Mouse (Mus musculus): ENCODE results near the gene Itgax.
"Not testable (repeated sequence)": the region's sequence is repeated elsewhere in the genome, so short reads cannot be mapped to it uniquely, and the experiment has no call there.

Gene Itgax

DNA sequence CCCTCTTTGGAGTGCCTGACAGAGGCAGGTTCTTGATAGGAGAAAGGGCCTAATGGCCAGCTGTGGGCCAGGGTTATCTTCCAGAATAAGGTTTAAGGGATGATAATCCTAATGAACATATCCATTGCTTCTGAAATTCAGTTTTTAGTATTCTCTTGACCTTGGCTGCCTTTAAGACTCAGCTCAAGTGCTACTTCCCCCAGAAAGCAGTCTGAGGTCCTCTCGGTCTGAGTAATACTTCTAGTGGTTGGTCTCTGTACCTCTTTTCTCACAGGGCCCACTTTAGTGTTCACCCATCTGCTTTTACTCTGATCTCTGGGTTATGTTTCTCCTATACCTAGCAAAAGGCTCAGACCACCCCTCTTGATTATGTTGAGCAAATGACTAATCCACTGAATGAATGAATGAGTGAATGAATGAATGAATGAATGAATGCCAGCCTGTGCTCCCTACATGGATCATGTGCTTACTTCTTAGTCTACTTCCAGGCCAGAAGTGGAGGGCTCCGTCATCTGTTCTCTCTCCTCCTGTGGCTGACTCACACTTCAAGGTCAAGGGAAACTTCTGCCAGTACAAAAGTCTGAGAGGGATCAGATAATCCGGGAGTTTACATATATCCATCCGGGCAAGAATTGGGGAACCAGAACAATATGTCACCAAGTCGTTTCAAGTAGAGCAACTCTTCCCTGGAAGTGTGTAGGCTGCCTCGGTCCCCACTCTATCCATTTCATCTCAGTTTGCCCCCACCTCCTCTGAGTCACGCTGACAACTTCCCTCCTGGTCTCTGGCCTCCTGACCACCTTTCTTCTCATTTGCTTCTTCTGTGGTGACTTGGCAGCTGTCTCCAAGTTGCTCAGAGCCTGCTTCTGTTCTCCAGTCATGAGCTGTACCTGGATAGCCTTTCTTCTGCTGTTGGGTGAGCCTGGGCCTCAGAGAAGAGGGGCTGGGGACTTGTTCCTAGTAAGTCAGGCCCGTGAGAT is at the start of gene Itgax:
TSS of gene Itgax (plus strand) at position 807 of the 980 bp plus-strand sequence.
- DNase-seq: no peak

DNA sequence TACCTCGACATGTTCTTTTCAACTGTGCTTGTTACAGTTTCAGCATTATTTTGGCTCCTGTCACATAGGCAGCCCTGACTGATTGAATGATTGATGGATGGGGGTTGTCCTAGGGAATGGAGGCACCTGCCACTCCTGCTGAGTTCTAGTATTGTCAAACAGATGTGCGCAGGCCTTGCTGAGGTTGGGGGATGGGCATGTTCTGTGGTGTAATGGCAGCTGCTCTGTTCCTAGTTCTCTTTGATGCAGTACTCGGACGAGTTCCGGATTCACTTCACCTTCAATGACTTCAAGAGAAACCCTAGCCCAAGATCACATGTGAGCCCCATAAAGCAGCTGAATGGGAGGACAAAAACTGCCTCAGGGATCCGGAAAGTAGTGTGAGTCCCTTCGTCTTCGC is 49.3 kb upstream of the Itgax start:
- DNase-seq: no peak

DNA sequence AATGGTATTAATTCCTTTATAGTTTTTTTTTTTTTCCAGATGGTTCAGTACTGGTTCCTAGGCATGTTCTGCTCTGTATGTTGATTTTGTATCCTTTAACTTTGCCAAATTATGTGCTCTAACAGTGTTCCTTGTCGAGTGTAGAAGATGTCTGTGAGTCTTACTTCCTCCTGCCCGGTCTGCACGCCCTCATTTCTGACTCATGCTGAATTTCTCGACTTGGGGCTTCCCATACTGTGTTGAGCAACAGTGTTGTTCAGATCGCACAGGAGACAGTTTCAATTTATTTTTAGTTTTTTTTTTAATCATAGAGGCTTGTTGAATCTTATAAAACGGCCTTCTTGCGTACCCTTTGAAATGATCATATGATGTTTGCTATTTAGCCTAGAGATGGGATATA is 40.2 kb upstream of the Itgax start:
- DNase-seq: no peak

DNA sequence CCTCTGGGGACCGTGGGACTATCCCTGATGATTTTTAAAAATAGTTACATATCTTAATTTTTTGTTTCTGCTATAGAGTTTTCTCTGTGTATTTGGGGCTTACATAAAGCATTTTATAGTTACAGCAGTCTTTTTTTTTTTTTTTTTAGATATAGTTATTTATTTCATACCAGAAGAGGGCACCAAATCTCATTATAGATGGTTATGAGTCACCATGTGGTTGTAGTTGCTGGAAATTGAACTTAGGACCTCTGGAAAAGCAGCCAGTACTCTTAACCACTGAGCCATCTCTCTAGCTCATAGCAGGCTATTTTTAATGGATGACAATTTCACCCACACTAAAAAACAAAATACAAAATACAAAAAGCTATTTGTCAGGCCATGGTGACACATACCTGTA is 31.2 kb upstream of the Itgax start:
- DNase-seq: no peak

DNA sequence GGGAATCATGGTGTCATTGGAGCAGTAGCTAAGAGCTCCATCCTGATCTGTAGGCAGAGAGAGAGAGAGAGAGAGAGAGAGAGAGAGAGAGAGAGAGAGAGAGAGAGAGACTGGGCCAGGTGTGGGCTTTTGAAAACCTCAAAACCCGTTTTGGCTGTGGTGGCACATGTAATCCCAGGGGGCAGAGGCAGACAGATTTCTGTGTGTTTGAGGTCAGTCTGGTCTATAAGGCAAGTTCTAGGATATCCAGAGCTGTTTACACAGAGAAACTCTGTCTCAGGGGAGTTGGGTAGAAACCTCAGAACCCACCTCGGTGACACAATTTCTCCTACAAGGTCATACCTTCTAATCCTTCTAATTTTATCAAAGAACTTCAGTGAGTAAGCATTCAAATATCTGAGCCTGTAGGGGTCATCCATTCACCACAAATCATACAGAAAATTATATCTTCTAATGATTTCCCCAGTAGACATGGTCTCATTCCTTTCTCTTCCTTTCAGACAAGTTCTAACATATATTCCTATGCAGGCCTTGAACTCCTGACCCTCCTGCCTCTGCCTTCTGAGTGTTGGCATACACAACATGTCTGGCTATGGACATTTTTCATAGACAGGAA is 28.5 kb upstream of the Itgax start:
- no peak for DNase-seq

DNA sequence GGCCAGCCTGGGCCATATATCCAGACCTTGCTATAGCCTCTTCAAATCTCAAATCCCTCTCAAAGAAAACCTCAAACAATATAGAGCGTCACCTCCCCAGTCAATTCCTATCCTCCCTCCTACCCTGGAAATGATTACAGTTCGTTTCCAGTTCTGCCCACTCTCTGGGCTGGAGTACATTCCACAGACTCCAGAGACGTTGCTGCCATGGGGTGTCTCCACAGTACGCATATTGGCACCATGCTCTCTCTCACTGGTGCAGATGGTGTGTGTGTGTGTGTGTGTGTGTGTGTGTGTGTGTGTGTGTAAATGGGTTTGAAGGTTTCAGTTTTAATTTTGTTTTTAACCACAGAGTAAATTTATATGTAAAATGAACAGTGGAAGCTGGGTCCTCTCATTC is 24.1 kb upstream of the Itgax start:
- DNase-seq: no peak

DNA sequence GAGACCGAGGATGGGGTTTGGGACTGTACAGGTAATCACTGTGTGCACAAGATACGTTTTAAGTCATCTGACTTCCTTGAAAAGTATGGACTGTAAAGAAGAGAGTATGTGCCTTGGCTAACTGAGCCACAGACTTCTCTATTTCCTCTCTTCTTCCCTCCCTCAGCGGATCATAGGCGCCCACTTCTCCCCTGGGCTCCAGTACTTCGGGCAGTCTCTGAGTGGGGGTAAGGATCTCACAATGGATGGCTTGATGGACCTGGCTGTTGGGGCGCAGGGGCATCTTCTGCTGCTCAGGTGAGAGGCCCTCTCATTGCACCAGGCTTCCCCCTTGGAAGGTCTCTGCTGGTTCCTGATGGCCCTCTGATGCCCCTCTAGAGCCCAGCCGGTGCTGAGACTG is 21.9 kb upstream of the Itgax start:
- DNase-seq: no peak

DNA sequence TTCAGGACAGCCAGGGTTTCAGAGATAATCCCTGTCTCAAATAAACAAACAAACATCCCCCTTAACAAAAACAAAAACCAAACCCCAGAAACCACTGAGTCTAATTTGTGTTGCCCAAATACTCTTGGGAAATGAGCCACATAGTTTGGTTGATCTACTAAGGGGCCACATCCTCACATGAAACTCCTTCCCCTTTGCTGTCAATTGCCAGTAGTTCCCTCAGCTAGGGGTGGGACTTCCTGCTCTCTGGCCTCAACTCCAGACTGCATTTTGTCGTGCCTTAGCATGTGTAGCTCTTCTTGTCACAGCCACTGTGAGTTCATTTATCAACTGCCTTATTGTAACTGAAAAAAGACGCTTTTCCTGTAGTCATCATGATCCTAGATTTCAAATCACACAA is 19.0 kb upstream of the Itgax start:
- no peak for DNase-seq

DNA sequence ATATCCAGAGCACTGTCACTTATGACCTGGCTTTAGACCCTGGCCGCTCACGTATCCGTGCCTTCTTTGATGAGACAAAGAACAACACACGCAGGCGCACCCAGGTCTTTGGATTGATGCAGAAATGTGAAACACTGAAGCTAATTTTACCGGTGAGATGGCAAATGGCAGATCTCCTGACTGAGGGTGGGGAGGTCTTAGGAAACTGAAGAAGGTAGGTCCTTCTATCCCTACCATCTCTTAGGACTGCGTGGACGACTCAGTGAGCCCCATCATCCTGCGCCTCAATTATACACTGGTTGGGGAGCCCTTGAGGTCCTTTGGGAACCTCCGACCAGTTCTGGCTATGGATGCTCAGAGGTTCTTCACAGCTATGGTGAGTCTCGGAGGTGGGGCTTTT is 17.2 kb upstream of the Itgax start:
- DNase-seq: no peak

DNA sequence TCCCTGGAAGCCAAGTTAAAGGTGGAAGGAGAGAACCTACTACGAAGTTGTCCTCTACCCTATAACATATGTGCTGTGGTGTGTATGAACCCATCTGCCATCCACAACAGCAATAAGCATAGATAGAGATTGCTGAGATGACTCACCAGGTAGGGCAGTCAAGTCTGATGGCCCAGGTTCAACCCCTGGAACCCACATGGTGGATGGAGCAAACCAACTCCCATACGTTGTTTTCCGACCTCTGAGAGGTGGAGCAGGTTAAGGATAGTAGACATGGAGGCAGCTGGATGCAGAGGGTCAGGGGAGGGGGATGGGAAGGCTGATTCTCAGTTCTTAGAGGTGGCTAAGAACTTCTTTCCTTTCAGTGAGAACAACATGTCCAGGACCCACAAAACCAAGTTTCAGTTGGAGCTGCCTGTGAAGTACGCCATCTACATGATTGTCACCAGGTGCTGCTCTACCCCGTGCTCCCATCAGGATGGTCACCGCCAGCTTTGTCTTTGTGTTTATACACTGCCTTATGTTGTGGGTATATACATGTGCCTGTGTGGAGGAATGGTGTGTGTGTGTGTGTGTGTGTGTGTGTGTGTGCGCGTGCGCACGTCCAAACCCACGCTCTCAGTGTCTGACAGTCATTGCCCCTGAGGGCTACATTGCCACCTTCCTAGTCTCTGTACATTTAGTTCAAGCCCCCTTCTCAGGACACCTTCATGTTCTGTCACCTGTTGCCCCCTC is 14.8 kb upstream of the Itgax start:
- DNase-seq: no peak

DNA sequence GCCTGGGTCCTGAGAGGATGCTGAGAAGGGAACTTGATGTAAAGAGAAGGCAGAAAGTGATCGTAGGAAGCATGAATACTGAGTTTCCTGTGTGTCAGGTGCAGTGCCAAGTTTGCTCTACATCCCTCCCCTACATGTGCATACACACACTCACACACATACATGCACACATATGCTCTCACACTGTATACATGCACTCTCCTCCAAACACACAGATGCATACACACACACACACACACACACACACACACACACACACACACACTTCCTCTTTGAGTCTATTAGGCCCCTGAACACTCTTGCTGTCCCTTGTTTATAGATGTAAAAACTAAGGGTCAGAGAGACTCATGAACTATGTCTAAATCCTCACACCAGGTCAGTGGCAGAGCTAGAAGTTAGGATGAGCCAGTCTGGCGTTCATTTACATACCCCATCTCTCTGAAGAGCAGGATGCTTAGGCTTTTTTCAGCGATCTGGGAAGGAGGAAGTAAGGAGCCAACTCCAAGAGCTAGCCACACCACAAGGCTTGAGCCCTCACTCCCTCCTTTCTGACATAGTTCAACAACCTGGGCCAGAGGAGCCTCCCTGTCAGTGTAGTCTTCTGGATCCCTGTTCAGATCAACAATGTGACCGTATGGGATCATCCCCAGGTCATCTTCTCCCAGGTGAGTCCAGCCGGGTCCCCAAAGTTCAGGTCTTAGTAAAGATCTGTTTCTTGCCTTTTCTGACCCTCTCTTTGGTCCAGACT is 14.0 kb upstream of the Itgax start:
- no peak for DNase-seq

DNA sequence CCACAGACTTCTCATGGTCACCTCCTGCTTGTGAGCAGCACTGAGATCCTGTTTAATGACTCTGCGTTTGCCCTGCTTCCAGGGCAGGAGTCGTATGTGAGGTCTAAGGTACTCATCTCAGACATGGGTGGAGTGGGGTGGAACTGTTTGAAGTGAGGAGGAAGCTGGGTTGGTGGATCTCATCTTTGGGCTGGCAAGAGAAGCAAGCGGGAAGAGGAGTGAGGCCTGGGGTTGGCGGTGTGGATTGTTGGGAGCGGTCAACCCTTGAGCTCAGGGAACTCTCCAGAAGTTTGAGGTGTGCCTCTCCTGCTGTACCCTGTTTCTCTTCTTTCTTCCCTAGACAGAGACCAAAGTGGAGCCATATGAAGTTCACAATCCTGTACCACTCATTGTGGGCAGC is 13.0 kb upstream of the Itgax start:
- DNase-seq: no peak

DNA sequence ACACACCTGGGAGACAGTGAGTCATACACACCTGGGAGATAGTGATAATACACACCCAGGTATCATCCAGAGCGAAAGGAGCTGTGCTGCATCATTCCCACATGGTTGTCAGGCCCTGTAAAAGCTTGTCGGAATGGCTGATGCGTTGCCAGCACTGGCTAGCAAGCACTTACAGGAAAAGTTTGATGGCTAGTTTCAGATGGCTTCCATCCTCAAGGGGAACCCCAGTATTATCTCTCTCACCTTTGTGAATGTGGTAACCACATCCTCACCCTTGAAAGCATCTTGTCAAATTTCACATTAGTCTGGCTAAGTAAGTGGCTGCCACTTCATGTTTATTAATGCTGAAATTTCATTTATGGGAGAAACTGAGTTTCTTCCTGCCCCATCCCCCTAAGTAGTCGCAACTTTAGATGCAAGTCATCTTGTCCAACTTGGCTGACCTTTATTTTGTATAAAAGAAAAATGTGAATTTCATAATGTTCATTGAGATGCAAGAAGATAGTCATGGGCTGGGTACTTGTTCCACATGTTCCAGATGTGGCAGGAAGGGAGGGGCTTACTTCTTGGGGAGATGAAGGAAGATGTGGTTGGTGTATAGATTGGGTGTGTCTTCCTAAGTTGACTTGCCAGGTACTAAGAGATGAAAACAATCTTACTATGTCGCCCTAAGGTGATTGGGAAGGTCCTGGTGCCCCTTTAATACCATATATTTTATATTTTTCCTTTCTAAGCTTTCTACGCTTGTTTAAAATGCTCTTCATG is 9.4 kb upstream of the Itgax start:
- DNase-seq: no peak

DNA sequence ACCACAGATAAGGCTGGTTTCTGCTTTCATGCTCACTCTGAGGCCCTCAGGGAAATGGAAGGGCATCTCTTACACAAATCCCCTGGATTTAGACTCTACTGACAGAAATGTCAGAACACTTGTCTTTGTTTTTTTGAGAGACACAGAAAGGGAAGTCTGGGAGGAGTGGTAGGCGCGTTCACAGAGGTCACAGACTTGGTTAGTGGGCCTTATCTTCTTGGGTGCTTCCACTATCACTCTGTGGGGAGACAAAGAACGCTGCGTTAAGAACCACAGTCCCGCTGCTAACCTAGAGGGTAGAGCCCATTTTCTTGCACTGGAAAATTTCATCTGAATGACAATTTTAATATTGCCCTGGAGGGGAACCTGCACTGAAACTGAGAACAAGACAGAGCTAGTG is 2.8 kb downstream of the Itgax start:
- no peak for DNase-seq

DNA sequence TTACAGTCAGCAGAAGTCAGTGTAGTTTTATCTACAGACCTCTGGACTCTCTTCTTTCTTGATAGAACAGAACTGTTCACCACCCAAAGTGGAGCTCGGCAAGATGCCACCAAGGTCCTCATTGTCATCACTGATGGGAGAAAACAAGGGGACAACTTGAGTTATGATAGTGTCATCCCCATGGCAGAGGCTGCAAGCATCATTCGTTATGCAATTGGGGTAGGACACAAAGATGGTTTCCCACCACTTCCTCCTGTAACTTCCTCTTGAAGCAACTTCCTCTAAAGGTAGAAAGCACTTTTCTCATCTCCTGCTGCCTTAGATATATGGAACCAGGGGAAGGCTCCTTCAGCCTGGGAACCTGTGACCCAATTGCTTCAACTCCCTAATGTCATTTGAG is 4.2 kb downstream of the Itgax start:
- DNase-seq: no peak

DNA sequence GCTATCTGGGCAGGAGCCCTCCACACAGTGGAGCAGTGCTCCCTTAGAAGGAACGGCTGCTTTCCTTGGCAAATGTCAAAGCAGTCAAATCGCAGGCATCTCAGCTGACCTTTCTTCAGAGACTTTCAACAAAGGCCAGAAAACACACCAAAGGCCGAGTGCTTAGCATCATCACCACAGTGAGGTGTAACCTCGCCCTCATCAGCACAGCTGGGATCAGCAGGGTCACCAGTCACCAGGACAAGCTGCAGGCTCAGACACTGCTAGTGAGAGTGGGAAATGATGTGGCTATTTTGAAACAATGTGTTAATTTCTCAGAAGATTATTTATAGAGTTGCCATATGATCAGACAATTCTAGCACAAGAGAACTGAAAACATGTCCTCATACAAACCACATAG is 7.6 kb downstream of the Itgax start:
- DNase-seq: no peak

DNA sequence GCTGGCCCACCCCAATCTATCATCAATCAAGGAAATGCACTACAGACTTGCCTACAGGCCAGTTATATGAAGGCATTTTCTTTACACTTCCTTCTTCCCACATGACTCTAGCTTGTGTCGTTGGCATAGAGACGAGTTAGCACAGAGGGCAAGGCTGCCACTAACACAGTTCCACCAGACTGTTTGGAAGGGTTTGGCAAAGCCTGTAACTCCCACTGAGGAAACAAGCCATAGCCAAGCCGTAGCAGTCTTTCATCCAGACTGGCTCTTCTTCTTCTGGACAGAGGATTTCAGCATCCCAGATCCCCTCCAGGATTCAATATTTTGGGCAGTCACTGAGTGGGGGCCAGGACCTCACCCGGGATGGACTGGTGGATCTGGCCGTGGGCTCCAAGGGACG is 10.3 kb downstream of the Itgax start:
- DNase-seq: peak; percentile 27

DNA sequence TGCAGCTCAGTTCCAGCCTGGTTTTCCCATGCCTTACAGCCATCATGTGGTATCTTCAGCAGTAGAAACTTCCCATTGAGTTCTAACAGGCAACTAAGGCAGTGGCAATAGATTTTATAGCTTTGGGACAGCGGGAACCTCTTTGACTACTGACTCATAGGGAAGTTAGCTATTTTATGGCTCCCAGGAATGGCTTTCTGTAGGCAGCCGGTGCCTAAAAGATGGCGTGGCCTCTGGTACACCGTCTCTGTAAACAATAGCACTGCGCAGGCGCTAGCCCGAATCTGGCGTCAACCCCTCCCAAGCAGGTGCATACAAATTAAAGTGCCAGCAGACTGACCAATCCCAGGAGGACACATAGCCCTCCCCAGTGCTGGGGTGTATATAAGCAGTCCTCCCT is 21.6 kb downstream of the Itgax start:
- no peak for DNase-seq

DNA sequence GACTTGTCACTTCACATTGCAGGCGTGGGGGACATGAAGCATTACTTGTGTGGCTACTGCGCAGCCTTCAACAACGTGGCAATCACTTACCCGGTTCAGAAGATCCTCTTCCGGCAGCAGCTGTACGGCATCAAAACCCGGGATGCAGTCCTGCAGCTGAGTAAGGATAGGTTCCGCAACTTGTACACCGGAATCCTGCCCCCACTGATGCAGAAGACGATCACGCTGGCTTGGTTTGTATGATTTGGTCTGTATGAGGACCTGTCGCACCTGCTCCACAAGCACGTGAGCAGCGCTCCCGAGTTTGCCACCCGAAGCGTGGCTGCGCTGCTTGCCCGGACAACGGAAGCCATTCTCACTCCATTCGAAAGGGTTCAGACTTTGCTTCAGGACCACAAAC is 24.7 kb downstream of the Itgax start, which contains the start of gene Itgad:
TSS of gene Itgad (plus strand) at position 301 of the 400 bp plus-strand sequence.
- no peak for DNase-seq

DNA sequence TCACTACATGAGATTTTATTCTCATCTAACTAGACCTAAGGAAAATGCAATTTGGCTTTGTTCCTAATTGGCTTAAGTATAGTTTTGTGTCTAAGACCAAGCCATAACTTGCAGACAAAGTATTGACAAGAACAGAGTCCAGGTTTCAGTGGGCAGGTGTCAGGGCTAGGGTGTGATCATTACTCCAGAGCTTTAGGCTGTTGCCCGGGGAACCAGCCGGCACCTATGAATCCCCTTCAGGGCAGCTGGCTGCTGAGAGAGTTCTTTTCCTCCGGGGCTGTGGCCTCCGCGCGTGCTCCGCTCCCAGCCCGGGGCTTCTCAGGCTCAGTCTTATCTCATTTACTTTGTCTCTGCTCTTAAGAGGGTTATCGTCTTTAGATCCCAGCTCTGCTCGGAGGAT is 25.6 kb downstream of the Itgax start:
- no peak for DNase-seq

DNA sequence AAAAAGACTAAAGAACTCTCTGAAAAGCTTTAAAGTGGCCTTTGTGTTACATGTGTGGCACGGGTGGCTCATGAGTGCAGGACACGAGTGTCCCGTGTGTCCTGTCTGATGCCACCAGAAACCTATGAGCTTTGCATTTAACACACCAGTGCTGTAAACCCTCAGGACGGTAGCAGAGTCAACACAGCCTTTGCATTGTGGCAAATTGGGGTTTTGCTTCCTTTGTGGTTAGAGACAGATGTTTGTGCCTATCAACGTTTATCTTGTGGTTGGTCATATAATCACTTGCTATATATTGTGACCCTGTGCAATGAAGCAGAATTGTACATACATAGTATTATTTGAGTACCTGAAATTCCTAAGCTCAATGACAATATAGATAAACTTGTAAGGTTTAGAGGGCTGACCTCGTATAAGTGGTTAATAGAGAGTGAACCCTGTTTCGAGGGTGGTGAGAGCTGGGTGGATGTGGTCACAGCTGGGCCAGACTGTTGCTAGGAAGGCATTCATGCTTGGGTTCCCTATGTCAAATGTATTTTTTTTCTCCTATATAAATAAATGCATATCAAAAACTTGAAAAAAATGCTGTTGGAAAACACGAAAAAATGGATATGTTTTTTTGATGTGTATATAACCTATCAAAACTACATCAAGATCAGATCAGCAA is 29.5 kb downstream of the Itgax start:
- not testable (repeated sequence) for DNase-seq

DNA sequence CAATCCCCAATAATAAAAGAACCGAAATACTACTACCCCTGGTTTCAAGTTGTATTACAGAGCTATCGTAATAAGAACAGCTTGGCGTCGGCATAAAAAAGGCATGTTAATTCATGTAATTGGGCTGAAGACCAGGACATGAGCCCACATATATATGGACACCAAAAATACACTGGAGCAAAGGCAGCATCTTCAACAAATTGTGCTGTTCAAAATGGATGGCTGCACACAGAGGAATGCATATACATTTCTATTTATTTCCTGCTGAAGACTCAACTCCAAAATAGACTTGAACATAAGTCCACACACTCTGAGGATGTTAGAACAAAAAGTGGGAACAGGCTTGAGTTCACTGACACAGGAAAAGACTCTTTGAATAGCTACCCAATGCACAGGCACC is 34.7 kb downstream of the Itgax start:
- no peak for DNase-seq
